Mouse (Mus musculus) bone marrow macrophage, adult 2 months (primary cell): ENCODE data around the gene Mpped2.

Experiments used
- CTCF ChIP-seq: IDR thresholded peaks from 2 replicates; pipeline ENCODE4 v1.5.1; 2012; ENCODE audit warnings: low read depth, mild to moderate bottlenecking, low read length, moderate library complexity
- POLR2A ChIP-seq: IDR thresholded peaks from 2 replicates; pipeline ENCODE4 v1.6.1; 2012; ENCODE audit warnings: mild to moderate bottlenecking, low read depth, low read length, borderline replicate concordance

DNA sequence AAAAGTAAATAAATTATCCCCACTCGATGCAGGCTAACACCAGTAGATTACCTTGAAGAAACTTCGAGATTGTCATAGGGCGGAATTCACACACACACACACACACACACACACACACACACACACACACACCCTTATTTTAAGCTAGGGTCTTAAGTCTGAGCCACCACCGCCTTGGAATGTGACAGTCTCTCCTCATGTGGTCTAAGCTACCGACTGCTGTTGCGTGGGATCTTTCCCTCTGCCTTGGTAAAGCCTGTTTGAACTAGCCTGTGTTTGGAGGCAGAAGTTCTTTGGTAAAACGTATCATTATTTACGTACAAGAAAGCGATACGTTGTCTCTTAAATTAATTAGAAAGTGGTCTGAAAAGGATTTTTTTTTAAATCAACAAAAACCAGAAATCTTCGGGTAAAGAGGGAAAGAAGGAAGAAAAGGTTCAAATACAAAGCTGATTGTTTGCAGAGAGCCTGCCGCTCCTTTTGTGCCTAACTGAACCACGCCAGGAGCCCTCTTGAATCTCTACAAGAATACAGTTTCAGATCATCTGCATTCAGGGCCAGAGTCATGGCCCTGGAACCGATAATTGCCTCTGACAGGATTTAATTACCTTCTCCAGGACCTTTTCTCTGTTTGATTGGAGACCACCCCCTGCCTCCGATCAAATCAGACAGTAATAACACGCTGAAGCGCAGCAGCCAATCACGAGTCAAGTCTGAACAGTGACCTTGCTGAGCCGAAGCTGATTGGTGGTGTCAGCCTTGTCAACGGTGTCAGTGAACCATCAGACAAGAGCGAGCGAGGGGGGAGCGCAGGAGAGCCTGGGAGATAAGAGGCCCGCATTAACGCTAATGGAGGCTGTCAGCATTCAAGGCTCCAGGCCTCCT, 43.1 kb upstream of the Mpped2 start:
- no peak for TF ChIP-seq CTCF
- TF ChIP-seq POLR2A, result no peak
